Mouse (Mus musculus) embryonic facial prominence, embryonic 14.5 days (tissue): ENCODE results near the gene Senp3. TPM values are rescaled to one million over a fixed set of nuclear protein-coding genes. Genes with fewer than 3 reads are reported as not detected.

ENCODE experiments used
- ATAC-seq: fragments of 200-750 bp; cut with Nextera tagmentation; 2 replicates; pipeline ENCODE4 v1.8.0; 2017; ENCODE audit warnings: low read depth, moderate number of reproducible peaks, moderate TSS enrichment
- DNase-seq: peaks from one replicate; pipeline ENCODE4 v3.0.0-alpha.2; 2015; ENCODE audit warnings: low spot score
- H3K27ac ChIP-seq: fragments of 300-500 bp; sonication (generic); replicated peaks from 2 replicates; pipeline ENCODE4 v1.5.1; 2014; ENCODE audit warnings: low read depth, mild to moderate bottlenecking, low read length, moderate library complexity
- H3K27me3 ChIP-seq: fragments of 300-500 bp; sonication (generic); replicated peaks from 2 replicates; pipeline ENCODE4 v1.6.1; 2014; ENCODE audit warnings: low read length; ENCODE audit not compliant: control insufficient read depth, insufficient read depth
- H3K36me3 ChIP-seq: fragments of 300-500 bp; sonication (generic); 2 replicates; pipeline ENCODE4 v1.6.1; 2014; ENCODE audit warnings: low read length, mixed read lengths; ENCODE audit not compliant: control insufficient read depth, insufficient read depth
- H3K4me1 ChIP-seq: fragments of 300-500 bp; sonication (generic); 2 replicates; pipeline ENCODE4 v1.6.1; 2014; ENCODE audit warnings: antibody characterized with exemption, low read length; ENCODE audit not compliant: control insufficient read depth, insufficient read depth
- H3K4me2 ChIP-seq: fragments of 300-500 bp; sonication (generic); 2 replicates; pipeline ENCODE4 v1.6.1; 2014; ENCODE audit warnings: low read depth, mild to moderate bottlenecking, low read length, moderate library complexity, mixed read lengths
- H3K4me3 ChIP-seq: fragments of 300-500 bp; sonication (generic); 2 replicates; pipeline ENCODE4 v1.5.1; 2014; ENCODE audit warnings: low read depth, mild to moderate bottlenecking, low read length
- H3K9ac ChIP-seq: fragments of 300-500 bp; sonication (generic); 2 replicates; pipeline ENCODE4 v1.6.1; 2014; ENCODE audit warnings: low read depth, mild to moderate bottlenecking, low read length, moderate library complexity, mixed read lengths
- H3K9me3 ChIP-seq: fragments of 300-500 bp; sonication (generic); 2 replicates; pipeline ENCODE4 v1.6.1; 2016; ENCODE audit warnings: low read length; ENCODE audit not compliant: control insufficient read depth
- WGBS: fragments of 180-500 bp; shearing (Covaris S2); extraction: QIAGEN DNeasy Blood & Tissue Kit; methylation state at CpG from one replicate; pipeline ENCODE4 v1.1.7; 2014; 5-methylcytosine and 5-hydroxymethylcytosine counted together
- polyA plus RNA-seq: library from polyadenylated mRNA; unstranded; fragments of >200 nt; fragmentation: Nextera tagmentation; extraction: Ambion mirVana; gene quantifications from 2 replicates; pipeline ENCODE4 v1.2.1, GENCODE M21; 2014

The Senp3 gene
- polyA plus RNA-seq, 1 experiment from 2014 or later: 73.6 TPM

DNA sequence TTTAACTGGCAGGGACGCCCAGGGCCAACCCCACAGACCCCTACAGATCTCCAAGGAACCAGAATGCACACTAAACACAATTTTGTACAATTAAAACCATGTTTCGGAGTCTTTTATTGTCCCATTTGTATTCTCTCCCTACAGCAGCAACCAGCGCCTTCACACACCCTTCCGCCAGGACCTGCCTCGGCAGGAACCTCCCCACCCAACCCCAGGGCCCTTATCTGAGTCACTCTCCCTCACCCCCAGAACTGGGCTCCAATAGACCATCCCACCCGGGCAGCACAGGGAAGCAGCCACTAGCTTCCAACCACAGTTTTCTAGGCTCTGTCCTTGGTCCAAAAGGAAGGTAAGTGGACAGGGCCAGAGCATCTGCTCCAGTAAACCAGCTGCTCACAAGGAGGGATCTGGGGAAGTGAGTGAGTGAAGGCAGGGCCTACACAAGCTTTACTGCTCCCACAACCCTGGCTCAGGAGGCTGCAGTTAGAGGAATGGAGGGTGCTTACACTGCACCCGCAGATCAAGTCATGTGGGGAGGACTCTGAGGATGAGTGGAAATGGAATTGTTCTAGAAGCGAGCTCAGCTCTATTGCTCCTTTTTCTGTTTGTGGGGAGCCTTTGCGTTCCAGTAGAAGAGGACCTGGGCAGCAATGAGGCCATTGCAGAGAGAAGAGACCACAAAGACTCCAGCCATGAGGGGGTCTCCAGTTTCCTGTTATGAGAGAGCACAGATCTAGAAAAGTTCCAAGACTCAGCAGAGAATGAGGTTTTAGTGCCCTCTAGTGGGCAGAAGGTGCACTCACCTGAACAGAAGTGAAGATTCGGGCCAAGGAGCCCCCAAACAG is 25.0 kb downstream of the Senp3 start:
- 75% methylated on average over 10 of the region's 10 CpGs for WGBS
- Histone ChIP-seq H3K9ac (peak overlapping the region; percentile 19; the same call in 1 of the 2 replicates), H3K27me3 (no peaks in the 10 kb centered on the region), H3K4me3 (no peak overlapping the region), H3K36me3 (peaks cover 61% of the 10 kb centered on the region), H3K27ac (peak overlapping the region; percentile 65), H3K4me2 (peak overlapping the region; percentile 19; the same call in 1 of the 2 replicates), H3K9me3 (no peaks in the 10 kb centered on the region), H3K4me1 (no peaks in the 10 kb centered on the region)
- ATAC-seq (no peak), DNase-seq (peak; percentile 76)

DNA sequence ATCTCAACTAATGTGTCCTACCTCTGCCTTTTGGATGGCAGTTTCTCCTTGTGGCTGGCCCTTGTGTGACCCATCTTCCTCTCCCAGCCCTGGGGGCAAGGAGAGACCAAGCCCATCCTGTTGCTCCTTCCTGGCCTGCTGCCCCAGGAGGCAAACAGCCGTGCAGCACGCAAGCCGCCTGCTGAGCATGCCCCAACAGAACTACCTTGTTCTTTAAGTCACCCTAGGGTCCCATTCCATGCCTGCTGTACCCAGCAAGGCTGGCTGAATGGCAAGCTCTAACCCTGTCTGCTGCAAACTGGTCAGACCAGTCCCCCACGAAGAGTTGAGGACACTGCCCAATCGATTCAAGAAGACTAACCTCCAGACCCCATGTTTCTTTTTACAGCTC is 25.8 kb downstream of the Senp3 start:
- Histone ChIP-seq H3K27me3 (no peaks in the 10 kb centered on the region), H3K9ac (0 out of 2 replicates have a peak overlapping the region, but pooled peaks have one; percentile 19), H3K36me3 (peaks cover 68% of the 10 kb centered on the region), H3K27ac (no peak overlapping the region), H3K4me2 (peak overlapping the region; percentile 19; the same call in 1 of the 2 replicates), H3K4me3 (no peak overlapping the region), H3K4me1 (no peaks in the 10 kb centered on the region), H3K9me3 (no peaks in the 10 kb centered on the region)
- WGBS: 47% methylated on average over 5 of the region's 5 CpGs
- ATAC-seq: no peak
- DNase-seq: no peak

DNA sequence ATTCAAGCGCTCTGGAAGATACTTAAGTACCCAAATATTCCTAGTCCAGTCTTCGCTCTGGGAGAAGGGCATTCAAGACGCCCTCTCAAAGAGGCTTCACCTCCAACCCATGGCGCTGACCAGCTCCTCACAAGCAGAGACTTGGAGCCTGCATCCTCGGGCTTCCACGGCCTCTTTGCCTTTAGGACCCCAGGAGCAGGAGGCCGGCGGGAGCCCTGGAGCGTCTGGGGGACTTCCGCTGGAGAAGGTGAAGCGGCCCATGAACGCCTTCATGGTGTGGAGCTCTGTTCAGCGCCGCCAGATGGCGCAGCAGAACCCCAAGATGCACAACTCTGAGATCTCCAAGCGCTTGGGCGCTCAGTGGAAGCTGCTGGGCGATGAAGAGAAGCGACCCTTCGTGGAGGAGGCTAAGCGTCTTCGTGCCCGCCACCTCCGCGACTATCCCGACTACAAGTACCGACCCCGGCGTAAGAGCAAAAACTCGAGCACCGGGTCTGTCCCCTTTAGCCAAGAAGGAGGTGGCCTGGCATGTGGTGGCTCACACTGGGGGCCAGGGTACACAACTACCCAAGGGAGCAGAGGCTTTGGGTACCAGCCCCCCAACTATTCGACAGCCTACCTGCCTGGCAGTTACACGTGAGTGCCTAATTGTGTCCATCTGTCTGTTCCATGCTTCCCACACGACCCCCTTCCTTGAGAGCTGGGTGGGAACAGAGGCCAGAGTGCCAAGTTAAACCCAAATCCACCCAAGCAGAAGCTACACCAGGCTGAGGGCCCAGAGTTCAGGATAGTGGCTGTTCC is 26.4 kb downstream of the Senp3 start, which contains the start of gene Sox15:
Gene Sox15 (plus strand): TSS at position 51 of the 801 bp plus-strand sequence.
- WGBS: 22% methylated on average over 29 of the region's 34 CpGs
- Histone ChIP-seq H3K4me1 (no peaks in the 10 kb centered on the region), H3K9me3 (no peaks in the 10 kb centered on the region), H3K27ac (peak within 1 kb of the TSS; percentile 49; the same call in 1 of the 2 replicates), H3K4me3 (no peak within 1 kb of the TSS), H3K9ac (peak within 1 kb of the TSS; percentile 19; the same call in 1 of the 2 replicates), H3K27me3 (no peaks in the 10 kb centered on the region), H3K36me3 (peaks cover 74% of the 10 kb centered on the region), H3K4me2 (peak within 1 kb of the TSS; percentile 36)
- peak; percentile 85 for DNase-seq
- ATAC-seq: peak; percentile 74; the same call in 1 of the 2 replicates

DNA sequence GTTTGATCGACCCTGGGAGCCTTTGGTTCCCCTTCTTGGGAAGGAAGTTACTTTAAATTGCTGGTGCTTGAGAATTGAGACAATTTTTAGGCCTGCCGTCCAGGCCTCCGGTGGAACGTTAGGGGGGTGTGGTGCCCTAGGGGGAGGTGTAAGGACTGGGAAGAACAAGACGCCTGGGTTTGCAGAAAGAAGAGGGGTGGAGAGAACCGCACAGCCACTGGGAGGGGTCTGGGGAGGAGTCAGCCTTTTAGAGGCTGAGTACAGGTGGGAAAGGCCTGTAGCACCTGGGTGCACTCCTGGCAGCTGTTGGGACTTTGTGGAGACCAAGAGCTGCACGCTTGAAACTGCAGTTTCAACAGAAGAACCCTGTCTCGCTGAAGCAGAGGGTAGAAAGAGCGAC is 27.1 kb downstream of the Senp3 start:
- Histone ChIP-seq H3K4me1 (no peaks in the 10 kb centered on the region), H3K9me3 (no peaks in the 10 kb centered on the region), H3K27me3 (no peaks in the 10 kb centered on the region), H3K4me2 (no peak overlapping the region), H3K36me3 (peaks cover 77% of the 10 kb centered on the region), H3K4me3 (no peak overlapping the region), H3K27ac (peak overlapping the region; percentile 49; the same call in 1 of the 2 replicates), H3K9ac (peak overlapping the region; percentile 11; the same call in 1 of the 2 replicates)
- ATAC-seq: peak; percentile 27; the same call in 1 of the 2 replicates
- peak; percentile 32 for DNase-seq
- 33% methylated on average over 9 of the region's 9 CpGs for WGBS

DNA sequence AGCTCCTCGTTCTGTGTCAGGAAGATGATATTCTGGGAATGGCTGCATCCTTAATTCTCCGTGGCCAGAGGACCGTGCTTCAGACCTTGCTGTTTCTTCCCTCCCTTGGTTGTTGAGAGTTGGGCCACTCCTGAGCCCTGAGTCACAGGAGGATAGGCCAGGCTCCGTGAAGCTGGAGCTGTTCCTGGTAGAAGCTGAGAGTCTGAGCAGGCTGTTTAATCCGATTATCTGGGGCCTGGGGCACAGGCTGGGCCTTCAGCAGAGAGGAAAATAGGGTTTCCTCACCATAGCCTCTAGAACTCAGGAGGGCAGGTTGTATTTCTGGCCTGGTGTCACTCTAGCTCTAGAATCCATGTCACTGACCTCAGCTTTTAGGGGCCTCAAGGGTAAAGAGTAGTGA is 28.5 kb downstream of the Senp3 start:
- 60% methylated on average over 5 of the region's 5 CpGs for WGBS
- peak overlapping the region; percentile 30; the same call in 1 of the 2 replicates for H3K9ac ChIP-seq

DNA sequence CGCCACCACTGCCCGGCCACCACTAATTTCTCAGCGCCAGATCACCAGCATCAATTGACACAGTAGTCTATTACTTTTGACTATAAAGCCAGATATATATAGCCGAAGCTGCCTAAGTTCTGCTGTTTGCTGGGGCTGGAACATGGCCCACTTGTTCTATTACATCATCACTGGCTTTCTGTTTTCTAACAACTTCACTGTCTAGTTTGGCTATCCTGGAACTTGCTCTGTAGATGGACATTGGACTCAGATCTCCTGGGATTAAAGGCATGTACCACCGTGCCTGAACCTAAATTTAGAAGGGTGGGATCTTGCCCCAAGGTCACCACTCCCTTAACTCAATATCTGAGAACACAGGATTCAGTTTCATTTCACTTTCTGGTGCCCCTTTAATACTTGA is 36.0 kb downstream of the Senp3 start:
- H3K27ac ChIP-seq: no peak overlapping the region
- H3K27me3 ChIP-seq: no peaks in the 10 kb centered on the region
- no peak for ATAC-seq
- peaks cover 96% of the 10 kb centered on the region for H3K36me3 ChIP-seq
- no peaks in the 10 kb centered on the region for H3K4me1 ChIP-seq
- H3K9me3 ChIP-seq: no peaks in the 10 kb centered on the region
- no peak overlapping the region for H3K9ac ChIP-seq
- WGBS: 89% methylated on average over 5 of the region's 5 CpGs
- H3K4me2 ChIP-seq: no peak overlapping the region
- DNase-seq: no peak
- no peak overlapping the region for H3K4me3 ChIP-seq

More for the DNA sequence above, 28.5 kb downstream of the Senp3 start:
- peaks cover 80% of the 10 kb centered on the region for H3K36me3 ChIP-seq
- H3K27ac ChIP-seq: no peak overlapping the region
- DNase-seq (no peak), ATAC-seq (no peak; the same call in 1 of the 2 replicates)
- H3K4me1 ChIP-seq: no peaks in the 10 kb centered on the region
- no peaks in the 10 kb centered on the region for H3K27me3 ChIP-seq
- no peaks in the 10 kb centered on the region for H3K9me3 ChIP-seq
- H3K4me2 ChIP-seq: no peak overlapping the region
- H3K4me3 ChIP-seq: no peak overlapping the region

DNA sequence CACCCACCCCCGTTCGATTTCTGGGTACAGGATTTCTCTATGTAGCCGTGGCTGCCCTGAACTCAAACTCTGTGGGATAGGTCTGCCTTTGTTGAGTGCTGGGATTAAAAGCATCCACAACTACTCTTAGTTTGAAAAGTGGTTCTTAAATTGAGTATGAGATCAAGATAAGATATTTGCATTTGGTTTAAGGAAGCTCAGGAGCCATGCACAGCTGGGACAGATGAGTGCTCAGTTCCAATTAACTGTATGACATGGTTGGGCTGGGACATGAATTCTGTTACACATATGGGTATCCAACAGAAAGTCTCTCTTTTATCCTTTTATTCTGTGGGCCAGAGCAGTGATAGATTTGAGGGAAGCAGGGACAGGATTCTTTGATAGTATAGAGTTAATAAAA is 46.4 kb downstream of the Senp3 start:
- no peak overlapping the region for H3K4me3 ChIP-seq
- no peak overlapping the region for H3K9ac ChIP-seq
- peak overlapping the region; percentile 89 for H3K4me2 ChIP-seq
- H3K36me3 ChIP-seq: peaks cover 34% of the 10 kb centered on the region
- ATAC-seq (no peak), DNase-seq (no peak)
- peaks cover 25% of the 10 kb centered on the region for H3K4me1 ChIP-seq
- WGBS: 80% methylated on average over 3 of the region's 3 CpGs
- H3K9me3 ChIP-seq: no peaks in the 10 kb centered on the region
- no peaks in the 10 kb centered on the region for H3K27me3 ChIP-seq
- H3K27ac ChIP-seq: no peak overlapping the region

DNA sequence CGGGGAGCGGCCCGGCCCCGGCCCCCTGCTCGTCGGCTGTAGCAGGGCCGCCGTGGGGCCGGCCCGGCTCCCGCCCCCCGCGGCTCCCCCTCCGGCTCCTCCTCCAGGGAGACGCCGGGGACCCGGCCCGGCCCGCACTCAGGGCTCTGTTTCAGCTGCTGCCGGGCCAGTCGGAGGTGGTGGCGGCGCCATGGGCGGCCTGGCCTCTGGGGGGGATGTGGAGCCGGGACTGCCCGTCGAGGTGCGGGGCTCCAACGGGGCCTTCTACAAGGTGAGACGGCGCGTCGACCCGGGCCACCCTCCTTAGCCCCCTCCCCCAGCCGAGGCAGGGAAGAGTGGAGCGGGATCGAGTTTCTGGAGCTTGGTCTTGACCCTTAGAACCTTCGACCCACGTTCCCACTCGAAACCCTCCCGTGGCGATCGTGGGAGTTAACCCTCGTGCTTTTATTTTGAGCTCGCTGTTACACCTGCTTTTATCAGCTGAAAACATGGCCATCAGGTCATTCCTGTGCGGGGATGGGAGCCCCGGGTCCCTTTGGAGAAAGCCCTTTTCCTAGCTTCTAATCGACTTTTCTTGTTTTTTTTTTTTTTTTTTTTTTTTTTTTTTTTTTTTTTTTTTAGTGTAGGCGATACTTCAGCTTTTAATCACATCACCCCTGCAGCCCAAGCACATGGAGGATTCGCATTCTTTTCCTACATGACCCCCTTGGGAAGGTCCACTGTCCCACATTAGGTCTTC is 48.6 kb downstream of the Senp3 start:
- DNase-seq (peak; percentile 67), ATAC-seq (peak; percentile 66)
- Histone ChIP-seq H3K36me3 (peaks cover 18% of the 10 kb centered on the region), H3K27me3 (no peaks in the 10 kb centered on the region), H3K9me3 (no peaks in the 10 kb centered on the region), H3K4me3 (peak overlapping the region; percentile 91), H3K4me1 (peaks cover 25% of the 10 kb centered on the region), H3K4me2 (peak overlapping the region; percentile 89), H3K9ac (peak overlapping the region; percentile 96), H3K27ac (peak overlapping the region; percentile 95)
- under 1% methylated on average over 12 of the region's 50 CpGs for WGBS
